Mouse (Mus musculus) liver, embryonic 16.5 days (tissue): ENCODE results near the gene Gm20696. TPM values are rescaled to one million over a fixed set of nuclear protein-coding genes. Genes with fewer than 3 reads are reported as not detected.

Experiments used
- ATAC-seq: fragments of 200-750 bp; cut with Nextera tagmentation; 2 replicates; pipeline ENCODE4 v1.8.0; 2017; ENCODE audit warnings: low read depth, mild to moderate bottlenecking, moderate number of reproducible peaks, moderate library complexity
- H3K27ac ChIP-seq: fragments of 300-500 bp; sonication (generic); 2 replicates; pipeline ENCODE4 v1.5.1; 2014; ENCODE audit warnings: mild to moderate bottlenecking, low read length
- H3K27me3 ChIP-seq: fragments of 300-500 bp; sonication (generic); 2 replicates; pipeline ENCODE4 v1.6.1; 2014; ENCODE audit warnings: low read depth, low read length, mixed read lengths; ENCODE audit not compliant: control insufficient read depth, insufficient read depth
- H3K36me3 ChIP-seq: fragments of 300-500 bp; sonication (generic); 2 replicates; pipeline ENCODE4 v1.6.1; 2014; ENCODE audit warnings: mild to moderate bottlenecking; ENCODE audit not compliant: control insufficient read depth, insufficient read depth
- H3K4me1 ChIP-seq: fragments of 300-500 bp; sonication (generic); 2 replicates; pipeline ENCODE4 v1.6.1; 2014; ENCODE audit warnings: low read depth, low read length, mixed read lengths; ENCODE audit not compliant: control insufficient read depth
- H3K4me2 ChIP-seq: fragments of 300-500 bp; sonication (generic); 2 replicates; pipeline ENCODE4 v1.6.1; 2014; ENCODE audit warnings: low read depth, low read length, mixed read lengths
- H3K4me3 ChIP-seq: fragments of 300-500 bp; sonication (generic); 2 replicates; pipeline ENCODE4 v1.5.1; 2014; ENCODE audit warnings: low read depth, mild to moderate bottlenecking, low read length
- H3K9ac ChIP-seq: fragments of 300-500 bp; sonication (generic); 2 replicates; pipeline ENCODE4 v1.6.1; 2014; ENCODE audit warnings: low read depth, low read length
- H3K9me3 ChIP-seq: fragments of 300-500 bp; sonication (generic); replicated peaks from 2 replicates; pipeline ENCODE4 v1.6.1; 2016; ENCODE audit warnings: low read length; ENCODE audit not compliant: control insufficient read depth
- WGBS: fragments of 180-500 bp; shearing (Covaris S2); extraction: QIAGEN DNeasy Blood & Tissue Kit; methylation state at CpG from one replicate; pipeline ENCODE4 v1.1.7; 2014; ENCODE audit not compliant: insufficient replicate concordance; 5-methylcytosine and 5-hydroxymethylcytosine counted together
- polyA plus RNA-seq: library from polyadenylated mRNA; unstranded; fragments of >200 nt; fragmentation: Nextera tagmentation; extraction: Ambion mirVana; gene quantifications from 2 replicates; pipeline ENCODE4 v1.2.1, GENCODE M21; 2015

Gm20696 gene
- polyA plus RNA-seq, 1 experiment from 2014 or later: 0.35 TPM

DNA sequence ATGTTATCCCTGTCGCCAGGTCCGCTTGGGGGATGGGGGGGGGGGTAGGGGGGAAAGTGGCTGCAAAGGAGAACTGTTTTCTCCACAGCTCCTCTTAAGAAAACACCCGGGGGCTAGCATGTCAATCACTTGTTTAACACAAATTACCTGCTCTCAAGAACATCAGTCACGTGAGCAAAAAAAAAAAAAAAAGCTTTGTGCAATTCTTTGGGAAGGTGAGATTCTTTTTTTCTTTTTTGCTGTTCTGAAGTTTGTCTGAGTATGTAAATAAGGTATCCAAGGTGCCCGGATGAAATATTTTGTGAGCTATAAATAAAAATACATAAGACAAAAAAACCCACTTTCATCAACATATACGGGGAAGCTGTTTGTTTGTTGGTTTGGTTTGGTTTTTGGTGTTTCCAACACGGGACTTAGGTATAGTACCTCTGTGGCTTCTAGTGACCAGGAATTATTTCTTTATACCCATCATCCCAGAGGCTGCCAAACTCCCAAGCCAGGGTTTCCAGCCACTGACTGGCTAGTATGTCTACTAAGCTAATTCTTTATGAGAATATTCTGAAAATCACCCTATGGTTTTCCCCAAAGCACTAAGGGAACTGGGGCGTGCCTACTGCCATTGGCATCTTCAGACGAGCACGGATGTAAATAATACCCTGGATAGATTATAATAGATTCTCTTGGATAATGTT lies 142.8 kb downstream of the Gm20696 start:
- WGBS: 35% methylated on average over 10 of the region's 10 CpGs
- peak overlapping the region; percentile 95 for H3K27ac ChIP-seq
- peaks cover 2% of the 10 kb centered on the region; the same call in 1 of the 2 replicates for H3K9me3 ChIP-seq
- peak overlapping the region; percentile 90 for H3K4me2 ChIP-seq
- no peaks in the 10 kb centered on the region for H3K36me3 ChIP-seq
- H3K4me3 ChIP-seq: peak overlapping the region; percentile 72
- H3K27me3 ChIP-seq: peaks cover 21% of the 10 kb centered on the region
- H3K4me1 ChIP-seq: no peaks in the 10 kb centered on the region; the same call in none of the 2 replicates
- ATAC-seq: no peak
- peak overlapping the region; percentile 85 for H3K9ac ChIP-seq

DNA sequence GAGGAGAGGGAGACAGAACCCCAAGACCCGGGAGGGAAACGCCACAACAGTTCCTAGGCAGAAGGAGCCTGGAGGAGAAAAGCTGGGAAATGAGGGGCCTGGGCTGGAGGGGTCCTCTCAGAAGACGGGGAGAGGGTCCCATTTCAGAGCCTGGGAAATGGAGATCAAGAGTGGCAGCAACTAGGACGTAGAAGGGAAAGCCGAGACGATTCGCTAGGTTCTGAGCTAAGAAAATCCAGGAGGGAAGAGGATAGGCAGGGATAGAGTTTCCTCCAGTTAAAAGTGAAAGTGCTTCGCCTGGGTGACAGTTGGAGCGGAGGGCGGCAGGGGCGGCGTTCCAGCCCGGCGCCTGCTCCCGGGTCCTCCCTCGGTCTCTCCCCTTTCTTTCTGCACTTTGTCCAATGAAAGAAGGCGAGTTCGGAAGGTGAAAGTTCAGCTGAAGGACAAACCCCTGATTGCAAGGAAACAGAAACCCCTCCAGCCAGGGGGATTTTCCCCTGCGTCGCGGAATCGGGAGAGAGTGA lies 143.4 kb downstream of the Gm20696 start:
- under 1% methylated on average over 22 of the region's 22 CpGs for WGBS
- H3K9ac ChIP-seq: peak overlapping the region; percentile 85
- H3K4me2 ChIP-seq: peak overlapping the region; percentile 90
- H3K27ac ChIP-seq: peak overlapping the region; percentile 95
- H3K4me1 ChIP-seq: no peaks in the 10 kb centered on the region; the same call in none of the 2 replicates
- no peaks in the 10 kb centered on the region for H3K36me3 ChIP-seq
- H3K4me3 ChIP-seq: peak overlapping the region; percentile 72
- peaks cover 21% of the 10 kb centered on the region for H3K27me3 ChIP-seq
- ATAC-seq: peak; percentile 48
- peaks cover 2% of the 10 kb centered on the region; the same call in 1 of the 2 replicates for H3K9me3 ChIP-seq

- H3K4me3 ChIP-seq: peak within 1 kb of the TSS; percentile 72
- ATAC-seq: peak; percentile 58
- H3K27ac ChIP-seq: peak within 1 kb of the TSS; percentile 95
- WGBS: under 1% methylated on average over 67 of the region's 72 CpGs
- H3K4me2 ChIP-seq: peak within 1 kb of the TSS; percentile 90
- peaks cover 2% of the 10 kb centered on the region; the same call in 1 of the 2 replicates for H3K9me3 ChIP-seq
- H3K9ac ChIP-seq: peak within 1 kb of the TSS; percentile 85
- no peaks in the 10 kb centered on the region; the same call in none of the 2 replicates for H3K4me1 ChIP-seq
- H3K36me3 ChIP-seq: no peaks in the 10 kb centered on the region
- peaks cover 21% of the 10 kb centered on the region for H3K27me3 ChIP-seq
Observed at GRCm38 (mm10) chr6:99522359-99523108, 144.1 kb downstream of the Gm20696 start, which contains the start of gene Foxp1. Foxp1 (minus strand) TSS chr6:99522721.

DNA sequence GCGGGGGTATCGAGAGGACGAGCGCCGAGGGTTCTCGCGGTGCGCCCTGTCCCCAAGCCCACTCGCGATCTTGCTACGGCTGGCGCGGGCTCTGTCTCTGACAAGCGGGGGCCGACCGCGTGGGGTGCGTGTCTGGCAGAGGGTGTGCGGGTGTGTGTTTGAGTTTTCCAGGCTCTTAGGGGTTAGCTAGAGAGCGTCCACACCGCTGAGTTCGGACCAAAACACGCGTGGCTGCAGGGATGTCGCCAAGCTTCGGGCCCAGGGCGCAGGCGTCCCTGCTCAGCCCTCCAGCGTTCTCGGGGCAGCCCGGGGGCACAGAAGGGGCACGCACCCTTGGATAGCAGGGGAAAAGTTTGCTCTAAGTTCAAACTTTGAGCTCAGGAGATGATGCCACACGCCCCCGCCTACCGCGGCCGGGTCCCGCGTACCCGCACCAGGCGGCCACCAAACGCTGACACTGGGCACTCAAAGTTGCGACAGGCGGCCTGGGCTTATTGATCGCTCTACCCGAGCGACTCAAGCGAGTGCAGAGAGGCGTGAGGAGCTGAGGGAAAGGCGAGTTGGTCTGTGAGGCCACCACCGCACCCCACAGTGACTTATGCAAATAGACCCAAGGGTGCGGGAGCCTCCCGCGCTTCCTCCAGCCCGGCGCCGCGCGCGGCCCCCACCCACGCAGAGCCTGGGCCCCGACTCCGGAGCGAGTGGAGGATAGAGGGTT lies 144.8 kb downstream of the Gm20696 start:
- Histone ChIP-seq H3K27ac (peak overlapping the region; percentile 95), H3K36me3 (no peaks in the 10 kb centered on the region), H3K9ac (peak overlapping the region; percentile 85), H3K4me3 (peak overlapping the region; percentile 72), H3K4me2 (peak overlapping the region; percentile 90), H3K9me3 (no peaks in the 10 kb centered on the region), H3K4me1 (no peaks in the 10 kb centered on the region; the same call in none of the 2 replicates), H3K27me3 (peaks cover 21% of the 10 kb centered on the region)
- ATAC-seq: peak; percentile 17; the same call in 1 of the 2 replicates
- WGBS: under 1% methylated on average over 64 of the region's 64 CpGs

- under 1% methylated on average over 53 of the region's 54 CpGs for WGBS
Observed at GRCm38 (mm10) chr6:99521038-99521640, 145.5 kb downstream of the Gm20696 start.

GRCm38 (mm10) chr6:99520676-99521037 lies 145.9 kb downstream of the Gm20696 start:
- Histone ChIP-seq H3K4me1 (no peaks in the 10 kb centered on the region; the same call in none of the 2 replicates), H3K27me3 (peaks cover 21% of the 10 kb centered on the region), H3K27ac (peak overlapping the region; percentile 34), H3K9ac (peak overlapping the region; percentile 85), H3K9me3 (no peaks in the 10 kb centered on the region), H3K36me3 (no peaks in the 10 kb centered on the region), H3K4me3 (peak overlapping the region; percentile 72), H3K4me2 (peak overlapping the region; percentile 90)
- 0% methylated on average over 27 of the region's 27 CpGs for WGBS
- no peak for ATAC-seq

More at GRCm38 (mm10) chr6:99521038-99521640, 145.5 kb downstream of the Gm20696 start:
- Histone ChIP-seq H3K36me3 (no peaks in the 10 kb centered on the region), H3K27me3 (peaks cover 21% of the 10 kb centered on the region), H3K4me3 (peak overlapping the region; percentile 72), H3K27ac (peak overlapping the region; percentile 95), H3K9me3 (no peaks in the 10 kb centered on the region), H3K4me1 (no peaks in the 10 kb centered on the region; the same call in none of the 2 replicates), H3K4me2 (peak overlapping the region; percentile 90), H3K9ac (peak overlapping the region; percentile 85)
- peak; percentile 70 for ATAC-seq

GRCm38 (mm10) chr6:99519806-99520675 lies 146.6 kb downstream of the Gm20696 start:
- no peaks in the 10 kb centered on the region for H3K36me3 ChIP-seq
- 8% methylated on average over 38 of the region's 38 CpGs for WGBS
- H3K27ac ChIP-seq: peak overlapping the region; percentile 34
- no peak for ATAC-seq
- H3K9ac ChIP-seq: peak overlapping the region; percentile 85
- H3K4me2 ChIP-seq: peak overlapping the region; percentile 90
- H3K9me3 ChIP-seq: no peaks in the 10 kb centered on the region
- peak overlapping the region; percentile 72 for H3K4me3 ChIP-seq
- no peaks in the 10 kb centered on the region; the same call in none of the 2 replicates for H3K4me1 ChIP-seq
- peaks cover 21% of the 10 kb centered on the region for H3K27me3 ChIP-seq
